24 mouse cellular contexts compared by ENCODE assay signal in the genomic region with DNA sequence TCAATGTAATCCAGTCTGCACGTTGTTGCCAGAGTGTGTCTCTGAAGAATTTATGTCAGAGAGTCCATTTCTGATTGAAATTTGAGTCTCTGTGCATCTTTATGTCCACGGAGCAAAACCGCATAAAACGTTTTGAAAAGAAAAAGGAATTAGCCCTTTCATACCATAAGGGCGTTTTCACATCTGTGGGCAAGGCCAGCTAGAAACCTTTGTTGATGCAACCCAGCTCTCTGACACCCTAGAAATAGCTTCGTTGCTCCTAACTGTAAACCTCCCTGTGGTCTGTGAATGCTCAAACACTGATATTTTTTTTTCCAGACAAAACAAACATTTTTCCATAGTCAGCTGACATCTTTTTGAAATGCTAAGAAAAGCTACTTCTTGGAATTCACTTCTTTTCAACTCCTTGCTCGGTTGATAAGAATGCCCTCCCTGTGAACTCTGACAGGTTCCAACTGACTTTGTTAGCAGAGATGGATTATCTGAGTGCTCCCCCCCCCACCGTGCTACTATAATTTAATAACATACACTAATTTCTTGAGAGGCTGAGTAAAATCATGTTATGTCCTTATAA. TPM values are rescaled to one million over a fixed set of nuclear protein-coding genes. Genes with fewer than 3 reads are reported as not detected.
DNase-seq lines count a peak whose midpoint lies in the region; ATAC-seq and TF ChIP-seq lines count a peak whose summit lies in the region.
"Had no signal": no experiment of that assay in that cellular context is flagged by ENCODE, and none has a peak within 500 bp of the region (broad histone marks: within the 10 kb centered on the region; RNA-seq: fewer than 3 reads in every experiment).

No protein-coding gene starts in this region.

- H3K4me1 ChIP-seq in kidney, postnatal 0 days (replicated peaks; ENCODE audit: insufficient read depth, low read length), result no peaks in the 10 kb centered on the region
- H3K4me1 ChIP-seq in G1E (ENCODE audit: insufficient read depth, low read depth, low read length), result peaks cover 34% of the 10 kb centered on the region
- H3K4me1 ChIP-seq: liver, embryonic 15.5 days had no signal

- no peak overlapping the region for H3K4me3 ChIP-seq in kidney, postnatal 0 days (replicated peaks; ENCODE audit: low read depth, low read length)
- no peak overlapping the region; the same call in 1 of the 2 replicates for H3K4me3 ChIP-seq in G1E (ENCODE audit: low read depth, low read length)
- H3K4me3 ChIP-seq: heart, adult 2 months; layer of hippocampus, adult 2 months; liver, embryonic 15.5 days; midbrain, embryonic 12.5 days; neural tube, embryonic 15.5 days had no signal

- no peak for TF ChIP-seq CTCF in kidney, postnatal 0 days (IDR thresholded peaks at IDR 0.05; ENCODE audit: low read depth)
- TF ChIP-seq CTCF in G1E (IDR thresholded peaks at IDR 0.05; ENCODE audit: low read depth, low read length), result no peak

- no peak overlapping the region for H3K4me2 ChIP-seq in kidney, postnatal 0 days (ENCODE audit: low read length)
- H3K4me2 ChIP-seq: liver, embryonic 15.5 days; midbrain, embryonic 12.5 days; neural tube, embryonic 15.5 days had no signal

- no peak for ATAC-seq in kidney, postnatal 0 days (replicated peaks; ENCODE audit: low FRiP score, low read depth)
- ATAC-seq in G1E (ENCODE audit: extremely low read depth, insufficient number of reproducible peaks, low FRiP score, poor library complexity, severe bottlenecking), result no peak
- ATAC-seq: forebrain, embryonic 14.5 days had no signal

- H3K36me3 ChIP-seq in kidney, postnatal 0 days (ENCODE audit: insufficient read depth, low read length), result no peaks in the 10 kb centered on the region
- H3K36me3 ChIP-seq in G1E (replicated peaks), result peaks cover 38% of the 10 kb centered on the region
- H3K36me3 ChIP-seq: liver, embryonic 15.5 days; midbrain, embryonic 12.5 days; neural tube, embryonic 15.5 days had no signal

- H3K27me3 ChIP-seq in kidney, postnatal 0 days (ENCODE audit: insufficient read depth, low read length), result no peaks in the 10 kb centered on the region
- no peaks in the 10 kb centered on the region for H3K27me3 ChIP-seq in G1E (ENCODE audit: insufficient read depth, low read length)
- H3K27me3 ChIP-seq: liver, embryonic 15.5 days; neural tube, embryonic 15.5 days had no signal

- no peaks in the 10 kb centered on the region for H3K9me3 ChIP-seq in kidney, postnatal 0 days (replicated peaks; ENCODE audit: low read length)
- H3K9me3 ChIP-seq in G1E (replicated peaks), result no peaks in the 10 kb centered on the region
- H3K9me3 ChIP-seq: liver, embryonic 15.5 days; midbrain, embryonic 12.5 days; neural tube, embryonic 15.5 days had no signal

- no peak overlapping the region for H3K9ac ChIP-seq in kidney, postnatal 0 days (ENCODE audit: low read depth, low read length)
- H3K9ac ChIP-seq: liver, embryonic 15.5 days; midbrain, embryonic 12.5 days; neural tube, embryonic 15.5 days had no signal

- peak; percentile 47 for DNase-seq in embryo, embryonic 10.5 days (ENCODE audit: low spot score)
- DNase-seq in embryo, embryonic 10 days (ENCODE audit: low spot score), result no peak
- peak; percentile 75 for DNase-seq in kidney, postnatal 0 days (ENCODE audit: low spot score)
- no peak for DNase-seq in kidney, postnatal 4 days
- peak; percentile 4 for DNase-seq in G1E (ENCODE audit: low spot score)
- peak; percentile 17 for DNase-seq in mesoderm, embryonic 11.5 days (ENCODE audit: low read depth, low spot score)
- no peak for DNase-seq in layer of hippocampus, adult 8-10 months (ENCODE audit: low spot score in 2 of 2)
- no peak for DNase-seq in testis, postnatal 10 days (ENCODE audit: low spot score)
- DNase-seq: adrenal gland, postnatal 25 days; cerebellum, adult 11 months; cerebellum, postnatal 14 days; gastrocnemius, postnatal 14 days; heart, adult 2 months; heart, postnatal 36 days; lung, postnatal 4 days; right cerebral cortex, postnatal 14 days; spleen, adult 18-20 months; thymus, postnatal 25 days had no signal

- no peak overlapping the region for H3K27ac ChIP-seq in kidney, postnatal 0 days
- H3K27ac ChIP-seq: heart, adult 2 months; layer of hippocampus, adult 2 months; liver, embryonic 15.5 days; neural tube, embryonic 15.5 days had no signal

- WGBS in kidney, postnatal 0 days, result 22% methylated on average over 8 of the region's 8 CpGs

RNA-seq across cellular contexts. Expression of gene Stx8, which starts 40.3 kb away (rescaled TPM):
- polyA plus RNA-seq in kidney, postnatal 0 days (2015; fragmentation: Nextera tagmentation; extraction: Ambion mirVana), result 79.6 and 84.5 TPM in 2 replicates
- 53.1 and 62.2 TPM in 2 replicates for total RNA-seq in G1E (2014; fragmentation: Nextera tagmentation)
- 34.7 and 40.1 TPM in 2 replicates for total RNA-seq in G1E (2017)
- polyA plus RNA-seq in G1E (2012), result 1.6 and 2.1 TPM in 2 replicates
- total RNA-seq in layer of hippocampus, adult 8-10 months (2022), result 10 to 100 TPM; 30.2 to 39.8 (median 35.9) TPM

RNA-seq across cellular contexts. Expression of gene Cfap52, which starts 40.9 kb away (rescaled TPM):
- polyA plus RNA-seq in kidney, postnatal 0 days (2015; fragmentation: Nextera tagmentation; extraction: Ambion mirVana), result 2.9 and 3.9 TPM in 2 replicates
- total RNA-seq in G1E (2014; fragmentation: Nextera tagmentation) (not detected in 2 replicates), G1E (2017) (not detected in 2 replicates)
- not detected in 2 replicates for polyA plus RNA-seq in G1E (2012)
- total RNA-seq in layer of hippocampus, adult 8-10 months (2022), result 1 to 10 TPM in 3 of 4 experiments, under 1 TPM in 1; 0.68 to 2.1 (median 1.3) TPM
- total RNA-seq: adrenal gland, postnatal 25 days; heart, adult 2 months; heart, postnatal 36 days had no signal
- polyA plus RNA-seq: heart, embryonic 14.5 days; liver, embryonic 15.5 days had no signal

Comparison
In these comparisons a context has a peak if more than half of its experiments do, and no peak if none do; other contexts are left out.
1. DNase-seq: peak in embryo, embryonic 10.5 days (single experiment), kidney, postnatal 0 days (single experiment), G1E (single experiment) and mesoderm, embryonic 11.5 days (single experiment); none in embryo, embryonic 10 days (single experiment), kidney, postnatal 4 days (0 of 2), layer of hippocampus, adult 8-10 months (0 of 2) and testis, postnatal 10 days (single experiment).